Mouse (Mus musculus): ENCODE measurements around the gene Nxph1. TPM values are rescaled to one million over a fixed set of nuclear protein-coding genes. Genes with fewer than 3 reads are reported as not detected.

Gene Nxph1
- polyA plus RNA-seq, 1 experiment, result not detected

- WGBS, result 83% methylated on average over 12 of the region's 12 CpGs
Measured at GRCm38 (mm10) chr6:9124321-9124914, 176.2 kb downstream of the Nxph1 start.

GRCm38 (mm10) chr6:9133589-9134279 is 185.5 kb downstream of the Nxph1 start:
- Histone ChIP-seq H3K27ac (ENCODE audit: control insufficient read depth, insufficient read depth, low read depth, low read length, poor library complexity) (no peak overlapping the region), H3K4me3 (replicated peaks; ENCODE audit: control insufficient read depth, low read depth, low read length) (no peak overlapping the region), H3K4me1 (ENCODE audit: control insufficient read depth, insufficient read depth, low read length) (no peaks in the 10 kb centered on the region)
- TF ChIP-seq CTCF (IDR thresholded peaks at IDR 0.05; ENCODE audit: control insufficient read depth, insufficient read depth, low read length) (no peak), POLR2A (IDR thresholded peaks at IDR 0.05; ENCODE audit: borderline replicate concordance, control insufficient read depth, low read depth, low read length) (no peak)
- 76% methylated on average over 3 of the region's 3 CpGs for WGBS

More at GRCm38 (mm10) chr6:9124321-9124914, 176.2 kb downstream of the Nxph1 start:
- Histone ChIP-seq H3K27ac (ENCODE audit: control insufficient read depth, insufficient read depth, low read depth, low read length, poor library complexity) (no peak overlapping the region), H3K4me1 (ENCODE audit: control insufficient read depth, insufficient read depth, low read length) (no peaks in the 10 kb centered on the region), H3K4me3 (replicated peaks; ENCODE audit: control insufficient read depth, low read depth, low read length) (no peak overlapping the region)
- TF ChIP-seq CTCF (IDR thresholded peaks at IDR 0.05; ENCODE audit: control insufficient read depth, insufficient read depth, low read length), result no peak
- TF ChIP-seq POLR2A (IDR thresholded peaks at IDR 0.05; ENCODE audit: borderline replicate concordance, control insufficient read depth, low read depth, low read length), result no peak

- Histone ChIP-seq H3K4me3 (replicated peaks; ENCODE audit: control insufficient read depth, low read depth, low read length) (no peak overlapping the region), H3K27ac (ENCODE audit: control insufficient read depth, insufficient read depth, low read depth, low read length, poor library complexity) (no peak overlapping the region), H3K4me1 (ENCODE audit: control insufficient read depth, insufficient read depth, low read length) (no peaks in the 10 kb centered on the region)
- no peak for TF ChIP-seq POLR2A (IDR thresholded peaks at IDR 0.05; ENCODE audit: borderline replicate concordance, control insufficient read depth, low read depth, low read length)
- TF ChIP-seq CTCF (IDR thresholded peaks at IDR 0.05; ENCODE audit: control insufficient read depth, insufficient read depth, low read length), result no peak
Measured at GRCm38 (mm10) chr6:9147966-9148365, 199.7 kb downstream of the Nxph1 start.

GRCm38 (mm10) chr6:9149791-9150190 is 201.6 kb downstream of the Nxph1 start:
- WGBS, result 46% methylated on average over 1 of the region's 1 CpGs
- H3K4me3 ChIP-seq (replicated peaks; ENCODE audit: control insufficient read depth, low read depth, low read length), result no peak overlapping the region
- no peak for TF ChIP-seq POLR2A (IDR thresholded peaks at IDR 0.05; ENCODE audit: borderline replicate concordance, control insufficient read depth, low read depth, low read length)
- TF ChIP-seq CTCF (IDR thresholded peaks at IDR 0.05; ENCODE audit: control insufficient read depth, insufficient read depth, low read length), result no peak
- H3K27ac ChIP-seq (ENCODE audit: control insufficient read depth, insufficient read depth, low read depth, low read length, poor library complexity), result no peak overlapping the region
- H3K4me1 ChIP-seq (ENCODE audit: control insufficient read depth, insufficient read depth, low read length), result no peaks in the 10 kb centered on the region

- H3K27ac ChIP-seq (ENCODE audit: control insufficient read depth, insufficient read depth, low read depth, low read length, poor library complexity), result no peak overlapping the region
- H3K4me1 ChIP-seq (ENCODE audit: control insufficient read depth, insufficient read depth, low read length), result no peaks in the 10 kb centered on the region
- TF ChIP-seq CTCF (IDR thresholded peaks at IDR 0.05; ENCODE audit: control insufficient read depth, insufficient read depth, low read length), result no peak
- TF ChIP-seq POLR2A (IDR thresholded peaks at IDR 0.05; ENCODE audit: borderline replicate concordance, control insufficient read depth, low read depth, low read length), result no peak
- no peak overlapping the region for H3K4me3 ChIP-seq (replicated peaks; ENCODE audit: control insufficient read depth, low read depth, low read length)
- 79% methylated on average over 2 of the region's 2 CpGs for WGBS
Measured at GRCm38 (mm10) chr6:9159191-9159590, 211.0 kb downstream of the Nxph1 start.

- no peak overlapping the region for H3K4me3 ChIP-seq (replicated peaks; ENCODE audit: control insufficient read depth, low read depth, low read length)
- 52% methylated on average over 3 of the region's 3 CpGs for WGBS
- TF ChIP-seq CTCF (IDR thresholded peaks at IDR 0.05; ENCODE audit: control insufficient read depth, insufficient read depth, low read length) (no peak), POLR2A (IDR thresholded peaks at IDR 0.05; ENCODE audit: borderline replicate concordance, control insufficient read depth, low read depth, low read length) (no peak)
- no peak overlapping the region for H3K27ac ChIP-seq (ENCODE audit: control insufficient read depth, insufficient read depth, low read depth, low read length, poor library complexity)
- H3K4me1 ChIP-seq (ENCODE audit: control insufficient read depth, insufficient read depth, low read length), result no peaks in the 10 kb centered on the region
Measured at GRCm38 (mm10) chr6:9182477-9182876, 234.2 kb downstream of the Nxph1 start.

GRCm38 (mm10) chr6:9210730-9211129 is 262.5 kb downstream of the Nxph1 start:
- Histone ChIP-seq H3K4me3 (replicated peaks; ENCODE audit: control insufficient read depth, low read depth, low read length) (no peak overlapping the region), H3K27ac (ENCODE audit: control insufficient read depth, insufficient read depth, low read depth, low read length, poor library complexity) (no peak overlapping the region), H3K4me1 (ENCODE audit: control insufficient read depth, insufficient read depth, low read length) (no peaks in the 10 kb centered on the region)
- 73% methylated on average over 4 of the region's 4 CpGs for WGBS
- TF ChIP-seq POLR2A (IDR thresholded peaks at IDR 0.05; ENCODE audit: borderline replicate concordance, control insufficient read depth, low read depth, low read length), result no peak
- TF ChIP-seq CTCF (IDR thresholded peaks at IDR 0.05; ENCODE audit: control insufficient read depth, insufficient read depth, low read length), result no peak

GRCm38 (mm10) chr6:9220724-9221453 is 272.7 kb downstream of the Nxph1 start:
- no peak overlapping the region for H3K4me3 ChIP-seq (replicated peaks; ENCODE audit: control insufficient read depth, low read depth, low read length)
- 67% methylated on average over 4 of the region's 4 CpGs for WGBS
- H3K27ac ChIP-seq (ENCODE audit: control insufficient read depth, insufficient read depth, low read depth, low read length, poor library complexity), result no peak overlapping the region
- TF ChIP-seq POLR2A (IDR thresholded peaks at IDR 0.05; ENCODE audit: borderline replicate concordance, control insufficient read depth, low read depth, low read length) (no peak), CTCF (IDR thresholded peaks at IDR 0.05; ENCODE audit: control insufficient read depth, insufficient read depth, low read length) (no peak)
- H3K4me1 ChIP-seq (ENCODE audit: control insufficient read depth, insufficient read depth, low read length), result no peaks in the 10 kb centered on the region
